Comparison of ENCODE assay signal across 7 mouse cellular contexts in genomic region chr6:55512066-55512703, GRCm38 (mm10).
DNase-seq lines count a peak whose midpoint lies in the region; ATAC-seq lines count a peak whose summit lies in the region.

No protein-coding gene starts in this region.

- 39% methylated on average over 19 of the region's 19 CpGs for WGBS in heart, embryonic 11.5 days (ENCODE audit: insufficient replicate concordance)
- WGBS in forebrain, embryonic 13.5 days, result 27% methylated on average over 19 of the region's 19 CpGs
- 28% methylated on average over 19 of the region's 19 CpGs for WGBS in midbrain, embryonic 14.5 days

- H3K4me2 ChIP-seq in heart, embryonic 11.5 days, result no peak overlapping the region
- H3K4me2 ChIP-seq in forebrain, embryonic 13.5 days, result peak overlapping the region; percentile 38
- H3K4me2 ChIP-seq in midbrain, embryonic 14.5 days (ENCODE audit: low read length), result no peak overlapping the region

- H3K27ac ChIP-seq in heart, embryonic 11.5 days (ENCODE audit: low read depth, low read length), result no peak overlapping the region
- H3K27ac ChIP-seq in forebrain, embryonic 13.5 days, result no peak overlapping the region
- H3K27ac ChIP-seq in midbrain, embryonic 14.5 days (replicated peaks; ENCODE audit: low read depth, low read length), result no peak overlapping the region

- no peaks in the 10 kb centered on the region for H3K27me3 ChIP-seq in heart, embryonic 11.5 days (ENCODE audit: control insufficient read depth, insufficient read depth, low read length)
- no peaks in the 10 kb centered on the region for H3K27me3 ChIP-seq in forebrain, embryonic 13.5 days
- no peaks in the 10 kb centered on the region for H3K27me3 ChIP-seq in midbrain, embryonic 14.5 days (ENCODE audit: control insufficient read depth, insufficient read depth, low read length)

- H3K9me3 ChIP-seq in heart, embryonic 11.5 days (replicated peaks; ENCODE audit: control insufficient read depth, low read length), result no peaks in the 10 kb centered on the region
- H3K9me3 ChIP-seq in forebrain, embryonic 13.5 days (replicated peaks), result no peaks in the 10 kb centered on the region
- H3K9me3 ChIP-seq in midbrain, embryonic 14.5 days (ENCODE audit: control insufficient read depth, low read length), result peaks cover 5% of the 10 kb centered on the region; the same call in 1 of the 2 replicates

- no peak overlapping the region for H3K4me3 ChIP-seq in heart, embryonic 11.5 days (ENCODE audit: low read depth, low read length)
- H3K4me3 ChIP-seq in forebrain, embryonic 13.5 days, result no peak overlapping the region
- no peak overlapping the region for H3K4me3 ChIP-seq in midbrain, embryonic 14.5 days (replicated peaks; ENCODE audit: low read depth, low read length)

- H3K9ac ChIP-seq in heart, embryonic 11.5 days (ENCODE audit: low read depth, low read length), result no peak overlapping the region
- no peak overlapping the region for H3K9ac ChIP-seq in forebrain, embryonic 13.5 days
- H3K9ac ChIP-seq in midbrain, embryonic 14.5 days (replicated peaks; ENCODE audit: low read length), result no peak overlapping the region

- peak; percentile 14 for DNase-seq in heart, postnatal 4 days
- peak; percentile 8 for DNase-seq in R1 (ENCODE audit: low read depth, low spot score)
- DNase-seq in midbrain, embryonic 14.5 days, result no peak
- no peak for DNase-seq in thymus, postnatal 25 days
- DNase-seq in kidney, adult 18-20 months, result no peak

- no peaks in the 10 kb centered on the region for H3K36me3 ChIP-seq in heart, embryonic 11.5 days (ENCODE audit: control insufficient read depth, insufficient read depth, low read length)
- no peaks in the 10 kb centered on the region for H3K36me3 ChIP-seq in forebrain, embryonic 13.5 days (ENCODE audit: poor library complexity, severe bottlenecking)
- no peaks in the 10 kb centered on the region for H3K36me3 ChIP-seq in midbrain, embryonic 14.5 days (ENCODE audit: control insufficient read depth, insufficient read depth, low read length)

- ATAC-seq in heart, embryonic 11.5 days (replicated peaks; ENCODE audit: insufficient number of reproducible peaks, low FRiP score, low TSS enrichment), result no peak
- peak; percentile 29 for ATAC-seq in forebrain, embryonic 13.5 days
- ATAC-seq in midbrain, embryonic 14.5 days (ENCODE audit: low FRiP score, low TSS enrichment), result peak; percentile 15

- 0 out of 2 replicates have a peak, but pooled peaks cover 4% of the 10 kb centered on the region for H3K4me1 ChIP-seq in heart, embryonic 11.5 days (ENCODE audit: control insufficient read depth, insufficient read depth, low read length)
- peaks cover 9% of the 10 kb centered on the region for H3K4me1 ChIP-seq in forebrain, embryonic 13.5 days
- no peaks in the 10 kb centered on the region for H3K4me1 ChIP-seq in midbrain, embryonic 14.5 days (ENCODE audit: control insufficient read depth, insufficient read depth, low read length)

Comparison
In these comparisons a context has a peak if more than half of its experiments do, and no peak if none do; other contexts are left out.
1. DNase-seq: peak in heart, postnatal 4 days (single experiment) and R1 (single experiment); none in midbrain, embryonic 14.5 days (single experiment), thymus, postnatal 25 days (single experiment) and kidney, adult 18-20 months (single experiment).